Mouse (Mus musculus): Measurements from ENCODE around the gene Irs2.

DNA sequence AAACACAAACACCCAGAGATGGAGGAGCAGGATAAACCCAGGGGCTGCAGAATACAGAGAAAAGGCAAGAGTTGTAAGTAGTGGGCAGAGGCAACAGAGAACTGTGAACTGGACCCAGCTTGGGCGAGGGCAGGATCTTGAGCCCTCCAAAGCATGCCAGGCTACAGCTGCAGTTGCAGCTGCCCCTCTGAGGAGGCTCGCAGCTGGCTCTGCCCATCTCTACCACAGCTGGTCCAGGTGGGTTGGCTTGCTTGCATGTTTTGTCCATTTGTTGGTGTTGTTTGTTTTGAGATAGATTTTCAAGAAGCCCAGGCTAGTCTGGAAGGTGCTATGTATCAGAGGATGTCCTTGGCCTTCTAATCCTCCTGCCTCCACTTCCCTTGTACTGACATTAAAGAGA lies 56.0 kb downstream of the Irs2 start:
- TF ChIP-seq CTCF (IDR thresholded peaks at IDR 0.05; ENCODE audit: control insufficient read depth, insufficient read depth, insufficient read length), result no peak
- TF ChIP-seq FOSL1 (IDR thresholded peaks at IDR 0.05; ENCODE audit: insufficient read depth, low read length, poor library complexity, severe bottlenecking), result no peak
- no peak for TF ChIP-seq USF1 (IDR thresholded peaks at IDR 0.05; ENCODE audit: low read depth)
- TF ChIP-seq MAX (IDR thresholded peaks at IDR 0.05), result no peak
